Mouse (Mus musculus): Measurements from ENCODE around the gene Stk38.

The Stk38 gene

GRCm38 (mm10) chr17:28926866-28927635, 80.7 kb downstream of the Stk38 start:
- DNase-seq (ENCODE audit: low read depth, low spot score), result peak; percentile 76

- peak; percentile 86 for DNase-seq (ENCODE audit: low read depth, low spot score)
These were observed 81.4 kb downstream of the Stk38 start for GRCm38 (mm10) chr17:28926380-28926779.

GRCm38 (mm10) chr17:28924957-28925595, 82.7 kb downstream of the Stk38 start:
- no peak for DNase-seq (ENCODE audit: low read depth, low spot score)

- no peak for DNase-seq (ENCODE audit: low read depth, low spot score)
These were observed 85.7 kb downstream of the Stk38 start for GRCm38 (mm10) chr17:28922096-28922495.

- no peak for DNase-seq (ENCODE audit: low read depth, low spot score)
These were observed 86.7 kb downstream of the Stk38 start for GRCm38 (mm10) chr17:28921086-28921485.

All from mesoderm, embryonic 11.5 days (tissue).